In the genomic region with DNA sequence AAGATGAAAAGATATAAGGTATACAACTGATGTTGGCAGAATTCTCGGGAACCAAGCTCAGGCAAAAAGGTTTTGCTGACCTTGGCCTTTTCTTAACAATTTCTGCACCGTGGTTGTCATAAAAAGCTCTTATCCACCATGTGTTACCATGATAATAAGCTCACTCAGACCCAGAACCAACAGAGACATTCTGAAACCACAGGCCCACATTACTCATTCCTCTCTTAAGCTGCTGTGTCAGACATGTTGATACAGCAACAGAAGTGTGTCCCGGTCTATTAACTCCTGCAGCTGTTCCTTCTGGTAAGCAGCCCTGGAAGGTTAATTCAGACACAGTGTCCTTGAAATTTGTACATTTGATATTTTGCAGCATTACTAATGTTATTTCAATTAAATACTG, we compare ENCODE assay signal across 1 mouse cellular context.
A peak's percentile ranks its signal among the peaks of the same experiment; 100 is the strongest.
TF ChIP-seq lines count a peak whose summit lies in the region.

No protein-coding gene starts in this region.

TF ChIP-seq in CH12.LX, 34 proteins besides CTCF, POLR2A, EP300 and RAD21 (continued from another document):
- peak; percentile 90 for TF ChIP-seq IRF4 (IDR thresholded peaks at IDR 0.05; ENCODE audit: low read depth, low read length)
